Mouse (Mus musculus) liver, embryonic 13.5 days (tissue): Measurements from ENCODE around the gene 2610318N02Rik. TPM values are rescaled to one million over a fixed set of nuclear protein-coding genes. Genes with fewer than 3 reads are reported as not detected.
A peak's percentile ranks its signal among the peaks of the same experiment; 100 is the strongest.
"Not testable (repeated sequence)": the region's sequence is repeated elsewhere in the genome, so short reads cannot be mapped to it uniquely, and the experiment has no call there.

Experiments
- ATAC-seq: fragments of 200-750 bp; cut with Nextera tagmentation; 2 replicates; pipeline ENCODE4 v1.8.0; 2017; ENCODE audit warnings: low read depth, mild to moderate bottlenecking, moderate number of reproducible peaks, moderate library complexity
- DNase-seq: peaks from one replicate; pipeline ENCODE4 v3.0.0; 2022
- H3K27ac ChIP-seq: fragments of 300-500 bp; sonication (generic); 2 replicates; pipeline ENCODE4 v1.5.1; 2015; ENCODE audit warnings: moderate library complexity, mild to moderate bottlenecking, inconsistent platforms
- H3K27me3 ChIP-seq: fragments of 300-500 bp; sonication (generic); 2 replicates; pipeline ENCODE4 v1.6.1; 2015; ENCODE audit warnings: mild to moderate bottlenecking, inconsistent platforms
- H3K36me3 ChIP-seq: fragments of 300-500 bp; sonication (generic); 2 replicates; pipeline ENCODE4 v1.6.1; 2015; ENCODE audit warnings: mild to moderate bottlenecking, inconsistent platforms
- H3K4me1 ChIP-seq: fragments of 300-500 bp; sonication (generic); replicated peaks from 2 replicates; pipeline ENCODE4 v1.6.1; 2015; ENCODE audit warnings: inconsistent platforms
- H3K4me2 ChIP-seq: fragments of 300-500 bp; sonication (generic); 2 replicates; pipeline ENCODE4 v1.6.1; 2015; ENCODE audit warnings: inconsistent platforms, mild to moderate bottlenecking, moderate library complexity
- H3K4me3 ChIP-seq: fragments of 300-500 bp; sonication (generic); replicated peaks from 2 replicates; pipeline ENCODE4 v1.5.1; 2015; ENCODE audit warnings: mild to moderate bottlenecking, inconsistent platforms
- H3K9ac ChIP-seq: fragments of 300-500 bp; sonication (generic); 2 replicates; pipeline ENCODE4 v1.6.1; 2015; ENCODE audit warnings: mild to moderate bottlenecking, inconsistent platforms
- H3K9me3 ChIP-seq: fragments of 300-500 bp; sonication (generic); replicated peaks from 2 replicates; pipeline ENCODE4 v1.6.1; 2016; ENCODE audit warnings: inconsistent platforms
- WGBS: fragments of 180-500 bp; shearing (Covaris S2); methylation state at CpG from one replicate; pipeline ENCODE4 v1.1.7; 2015; ENCODE audit not compliant: insufficient replicate concordance; 5-methylcytosine and 5-hydroxymethylcytosine counted together
- polyA plus RNA-seq: library from polyadenylated mRNA; unstranded; fragments of >200 nt; fragmentation: Nextera tagmentation; extraction: Ambion mirVana; gene quantifications from 2 replicates; pipeline ENCODE4 v1.2.1, GENCODE M21; 2015

The 2610318N02Rik gene
- 28.3 and 28.9 TPM in 2 replicates for polyA plus RNA-seq

GRCm38 (mm10) chr16:17124871-17125520 is at the start of gene 2610318N02Rik:
Gene 2610318N02Rik (minus strand): TSS chr16:17125167.
- Histone ChIP-seq H3K4me1 (peaks cover 23% of the 10 kb centered on the region), H3K27ac (peak within 1 kb of the TSS; percentile 75), H3K27me3 (no peaks in the 10 kb centered on the region), H3K36me3 (peaks cover 14% of the 10 kb centered on the region), H3K9ac (peak within 1 kb of the TSS; percentile 76), H3K4me3 (peak within 1 kb of the TSS; percentile 68), H3K9me3 (no peaks in the 10 kb centered on the region), H3K4me2 (peak within 1 kb of the TSS; percentile 87)
- ATAC-seq (peak; percentile 98), DNase-seq (peak; percentile 87)
- WGBS = under 1% methylated on average over 25 of the region's 25 CpGs

GRCm38 (mm10) chr16:17168049-17168448 is 43.1 kb upstream of the 2610318N02Rik start:
- Histone ChIP-seq H3K4me2 (no peak overlapping the region), H3K36me3 (peaks cover 77% of the 10 kb centered on the region), H3K4me3 (no peak overlapping the region), H3K9me3 (no peaks in the 10 kb centered on the region), H3K27me3 (no peaks in the 10 kb centered on the region), H3K4me1 (no peaks in the 10 kb centered on the region), H3K27ac (no peak overlapping the region), H3K9ac (no peak overlapping the region)
- ATAC-seq (no peak), DNase-seq (no peak)
- 76% methylated on average over 5 of the region's 5 CpGs for WGBS

DNA sequence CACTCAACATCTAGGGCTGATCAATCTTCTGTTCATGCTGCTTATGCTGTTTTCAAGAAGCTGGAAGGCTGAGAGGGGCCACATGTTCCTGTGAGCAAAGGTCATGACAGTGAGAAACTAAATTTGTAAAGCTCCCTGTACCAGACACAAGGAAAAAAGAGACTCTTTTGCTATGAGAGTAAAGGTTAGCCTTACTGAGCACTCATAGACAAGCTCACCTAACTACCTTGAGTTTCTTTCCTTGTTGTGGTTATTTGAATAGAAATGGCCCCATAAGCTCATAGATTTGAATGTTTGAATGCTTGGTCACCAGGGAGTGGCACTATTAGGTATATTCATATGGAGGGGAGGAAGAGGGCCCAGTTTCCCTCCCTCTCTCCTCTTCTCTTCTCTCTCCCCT is 42.2 kb upstream of the 2610318N02Rik start:
- H3K9ac ChIP-seq = no peak overlapping the region
- H3K4me3 ChIP-seq = no peak overlapping the region
- H3K27me3 ChIP-seq = no peaks in the 10 kb centered on the region
- DNase-seq (no peak), ATAC-seq (no peak)
- H3K36me3 ChIP-seq = peaks cover 75% of the 10 kb centered on the region
- H3K4me2 ChIP-seq = no peak overlapping the region
- no peaks in the 10 kb centered on the region for H3K9me3 ChIP-seq
- H3K27ac ChIP-seq = no peak overlapping the region
- H3K4me1 ChIP-seq = no peaks in the 10 kb centered on the region

GRCm38 (mm10) chr16:17165478-17165877 is 40.5 kb upstream of the 2610318N02Rik start:
- 78% methylated on average over 1 of the region's 1 CpGs for WGBS
- not testable (repeated sequence) for H3K27me3 ChIP-seq, H3K4me1 ChIP-seq, H3K9ac ChIP-seq, DNase-seq, H3K27ac ChIP-seq, H3K9me3 ChIP-seq, H3K4me2 ChIP-seq, H3K4me3 ChIP-seq, ATAC-seq
- peaks cover 64% of the 10 kb centered on the region for H3K36me3 ChIP-seq

DNA sequence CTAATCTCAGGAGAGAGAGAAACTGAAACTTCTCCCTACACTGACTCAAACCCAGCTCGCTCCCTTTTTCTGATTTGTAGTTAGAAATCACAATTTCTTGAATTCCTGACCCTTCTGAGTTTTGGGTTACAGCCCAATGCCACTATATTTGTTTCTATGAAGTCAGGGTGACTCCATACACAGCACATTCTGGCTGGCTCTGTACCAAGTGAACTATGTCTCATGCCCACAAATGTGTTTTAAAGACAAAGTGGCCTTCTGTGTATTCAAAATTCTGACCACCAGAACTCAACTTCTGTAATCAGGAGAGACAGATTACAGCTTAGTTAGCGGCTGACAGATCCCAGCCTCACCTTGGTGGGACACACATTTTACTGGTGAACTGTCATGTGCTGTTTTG is 29.4 kb upstream of the 2610318N02Rik start:
- Histone ChIP-seq H3K27ac (no peak overlapping the region), H3K9me3 (no peaks in the 10 kb centered on the region), H3K27me3 (no peaks in the 10 kb centered on the region), H3K4me2 (no peak overlapping the region), H3K36me3 (peaks cover 79% of the 10 kb centered on the region), H3K4me1 (no peaks in the 10 kb centered on the region), H3K4me3 (no peak overlapping the region), H3K9ac (no peak overlapping the region)
- no peak for ATAC-seq
- no peak for DNase-seq
- WGBS = 80% methylated on average over 2 of the region's 2 CpGs

DNA sequence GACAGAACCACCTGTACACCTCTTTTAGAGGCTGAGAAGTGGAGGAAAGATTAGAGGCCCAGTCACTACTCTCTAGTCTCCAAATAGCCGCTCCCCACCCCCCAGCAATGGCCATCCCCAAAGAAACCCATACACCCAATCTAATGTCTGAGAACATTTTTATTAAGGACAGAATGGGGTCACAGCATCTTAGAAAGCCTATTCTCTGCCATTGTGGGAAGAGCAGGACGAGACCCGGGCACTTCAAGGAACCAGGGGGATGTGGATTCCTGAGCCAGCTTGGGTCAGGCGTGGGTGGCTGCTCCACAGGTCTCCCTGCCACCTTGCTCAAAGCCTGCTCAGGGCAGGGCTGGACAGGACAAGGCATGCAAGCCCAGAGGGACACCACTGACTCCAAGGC is 26.9 kb upstream of the 2610318N02Rik start:
- H3K9me3 ChIP-seq = no peaks in the 10 kb centered on the region
- 88% methylated on average over 4 of the region's 4 CpGs for WGBS
- H3K4me2 ChIP-seq = no peak overlapping the region
- H3K4me1 ChIP-seq = peaks cover 17% of the 10 kb centered on the region
- H3K4me3 ChIP-seq = no peak overlapping the region
- ATAC-seq (no peak), DNase-seq (no peak)
- peaks cover 55% of the 10 kb centered on the region for H3K36me3 ChIP-seq
- no peaks in the 10 kb centered on the region for H3K27me3 ChIP-seq
- H3K9ac ChIP-seq = no peak overlapping the region
- H3K27ac ChIP-seq = no peak overlapping the region

DNA sequence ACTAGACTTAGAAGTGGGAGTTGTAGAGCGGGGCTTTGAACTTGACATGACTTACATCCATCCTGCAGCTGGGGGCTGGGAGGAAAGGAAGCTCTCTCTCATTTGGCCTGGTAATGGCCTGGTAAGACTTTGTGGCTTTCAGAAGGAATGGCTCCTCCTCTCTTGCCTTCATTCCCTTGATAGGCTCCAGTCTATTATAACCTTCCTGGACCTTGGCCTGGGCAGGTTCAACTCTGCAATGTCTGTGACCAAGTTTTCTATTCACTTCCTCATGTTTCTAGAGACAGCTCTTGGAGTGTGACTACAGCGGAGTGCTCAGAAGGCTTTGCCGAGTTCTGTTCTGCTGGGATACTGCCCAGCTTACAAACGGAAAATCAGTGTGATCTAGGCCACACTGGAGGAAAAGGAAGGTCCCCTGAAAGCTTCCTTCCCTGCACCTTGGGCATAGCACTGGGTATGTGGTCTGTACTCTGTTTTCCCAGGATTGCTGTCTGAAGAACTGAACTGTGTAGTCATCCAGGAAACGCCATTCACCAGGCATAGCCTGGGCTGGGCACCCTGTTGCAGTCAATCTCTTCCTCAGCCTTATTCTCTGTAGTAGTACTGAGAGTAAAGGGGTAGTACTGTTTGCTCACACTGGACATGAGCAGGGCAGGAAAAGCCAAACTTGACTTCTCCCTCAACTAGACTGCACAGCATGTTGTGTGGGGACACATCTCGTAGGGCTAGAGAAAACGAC is 25.7 kb upstream of the 2610318N02Rik start:
- Histone ChIP-seq H3K4me1 (peaks cover 20% of the 10 kb centered on the region), H3K27ac (no peak overlapping the region), H3K4me2 (no peak overlapping the region), H3K27me3 (no peaks in the 10 kb centered on the region), H3K9ac (no peak overlapping the region), H3K9me3 (no peaks in the 10 kb centered on the region), H3K4me3 (no peak overlapping the region), H3K36me3 (peaks cover 43% of the 10 kb centered on the region)
- no peak for DNase-seq
- 73% methylated on average over 7 of the region's 7 CpGs for WGBS
- no peak for ATAC-seq

- ATAC-seq (peak; percentile 62), DNase-seq (peak; percentile 58)
- peak overlapping the region; percentile 70 for H3K4me3 ChIP-seq
- no peaks in the 10 kb centered on the region for H3K27me3 ChIP-seq
- H3K9me3 ChIP-seq = no peaks in the 10 kb centered on the region
- 8% methylated on average over 16 of the region's 16 CpGs for WGBS
- peaks cover 19% of the 10 kb centered on the region for H3K36me3 ChIP-seq
- peak overlapping the region; percentile 98 for H3K4me2 ChIP-seq
- peak overlapping the region; percentile 45; the same call in 1 of the 2 replicates for H3K27ac ChIP-seq
- peaks cover 20% of the 10 kb centered on the region for H3K4me1 ChIP-seq
- peak overlapping the region; percentile 78 for H3K9ac ChIP-seq
These were observed 23.1 kb upstream of the 2610318N02Rik start for GRCm38 (mm10) chr16:17148084-17148483.

DNA sequence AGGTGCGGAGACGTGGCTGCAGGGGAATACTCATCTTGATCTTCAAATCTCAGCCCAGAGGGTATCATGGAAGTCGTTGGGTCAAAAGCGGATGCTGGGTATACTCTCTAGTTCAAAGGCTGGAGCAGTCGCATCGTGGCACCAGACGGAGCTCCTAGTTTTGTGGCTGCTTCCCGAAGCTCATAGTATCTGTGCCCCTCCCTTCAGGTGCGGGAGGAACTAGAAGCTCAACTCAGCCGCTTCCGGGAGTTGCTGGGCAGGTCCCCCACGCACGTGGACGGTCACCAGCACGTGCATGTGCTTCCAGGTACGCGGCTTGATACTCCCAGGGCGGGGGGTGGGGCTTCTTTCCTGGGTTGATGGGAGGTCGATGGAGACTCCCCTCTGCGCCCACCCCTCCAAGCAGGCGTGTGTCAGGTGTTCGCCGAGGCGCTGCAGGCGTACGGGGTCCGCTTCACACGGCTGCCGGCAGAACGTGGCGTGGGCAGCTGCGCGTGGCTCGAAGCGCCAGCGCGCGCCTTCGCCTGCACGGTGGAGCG is 22.5 kb upstream of the 2610318N02Rik start:
- ATAC-seq (peak; percentile 17), DNase-seq (peak; percentile 9)
- Histone ChIP-seq H3K9me3 (no peaks in the 10 kb centered on the region), H3K9ac (peak overlapping the region; percentile 78), H3K4me1 (peaks cover 20% of the 10 kb centered on the region), H3K27ac (peak overlapping the region; percentile 18; the same call in 1 of the 2 replicates), H3K27me3 (no peaks in the 10 kb centered on the region), H3K36me3 (peaks cover 13% of the 10 kb centered on the region; the same call in 1 of the 2 replicates), H3K4me3 (peak overlapping the region; percentile 70), H3K4me2 (peak overlapping the region; percentile 98)
- under 1% methylated on average over 41 of the region's 41 CpGs for WGBS

GRCm38 (mm10) chr16:17146772-17147235 is 21.8 kb upstream of the 2610318N02Rik start, which contains the start of gene Ccdc116:
Gene Ccdc116 (minus strand): TSS chr16:17147229.
- under 1% methylated on average over 34 of the region's 34 CpGs for WGBS
- peak; percentile 77 for DNase-seq
- no peaks in the 10 kb centered on the region for H3K27me3 ChIP-seq
- peak within 1 kb of the TSS; percentile 78 for H3K9ac ChIP-seq
- peak within 1 kb of the TSS; percentile 70 for H3K4me3 ChIP-seq
- H3K9me3 ChIP-seq = no peaks in the 10 kb centered on the region
- peaks cover 8% of the 10 kb centered on the region; the same call in 1 of the 2 replicates for H3K36me3 ChIP-seq
- peak; percentile 74 for ATAC-seq
- H3K27ac ChIP-seq = peak within 1 kb of the TSS; percentile 18; the same call in 1 of the 2 replicates
- H3K4me1 ChIP-seq = peaks cover 20% of the 10 kb centered on the region
- H3K4me2 ChIP-seq = peak within 1 kb of the TSS; percentile 98

DNA sequence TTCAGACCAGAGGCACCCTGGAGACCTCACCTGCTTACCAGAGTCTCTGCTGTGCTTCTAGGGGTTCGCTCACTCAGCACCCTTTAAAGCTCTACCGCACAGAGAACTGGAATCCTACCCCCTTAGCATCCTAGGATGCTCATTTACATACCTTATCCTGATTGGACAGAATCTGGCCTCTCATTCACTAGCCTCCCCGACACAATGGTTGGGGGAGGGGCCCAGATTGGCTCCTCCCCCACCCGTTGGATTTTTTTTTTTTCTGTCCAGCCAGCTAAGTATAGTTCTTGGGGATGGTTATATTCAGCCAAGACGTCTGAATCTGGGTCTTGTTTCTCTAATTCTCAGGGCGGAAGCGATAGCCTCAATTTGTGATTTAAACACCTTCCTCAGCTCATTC is 19.4 kb upstream of the 2610318N02Rik start, which contains the start of gene Ydjc:
Ydjc (plus strand) TSS at position 283 of the 400 bp plus-strand sequence.
- DNase-seq = no peak
- Histone ChIP-seq H3K9me3 (no peaks in the 10 kb centered on the region), H3K4me1 (peaks cover 26% of the 10 kb centered on the region), H3K27ac (no peak within 1 kb of the TSS), H3K4me2 (no peak within 1 kb of the TSS), H3K36me3 (no peaks in the 10 kb centered on the region), H3K27me3 (no peaks in the 10 kb centered on the region), H3K9ac (no peak within 1 kb of the TSS), H3K4me3 (no peak within 1 kb of the TSS)
- WGBS = 28% methylated on average over 7 of the region's 7 CpGs
- 0 out of 2 replicates have a peak, but pooled peaks have one; percentile 22 for ATAC-seq
